Mouse (Mus musculus) stomach, embryonic 14.5 days (tissue): ENCODE results near the gene Kifc3. TPM values are rescaled to one million over a fixed set of nuclear protein-coding genes. Genes with fewer than 3 reads are reported as not detected.

Source experiments
- ATAC-seq: fragments of 200-750 bp; cut with Nextera tagmentation; 2 replicates; pipeline ENCODE4 v1.8.0; 2017; ENCODE audit warnings: low read depth, moderate TSS enrichment; ENCODE audit not compliant: insufficient number of reproducible peaks, insufficient read depth, low FRiP score
- H3K27ac ChIP-seq: fragments of 300-500 bp; sonication (generic); 2 replicates; pipeline ENCODE4 v1.5.1; 2014; ENCODE audit warnings: mild to moderate bottlenecking, low read length, moderate library complexity, mixed read lengths
- H3K27me3 ChIP-seq: fragments of 300-500 bp; sonication (generic); 2 replicates; pipeline ENCODE4 v1.6.1; 2014; ENCODE audit warnings: low read length, control low read depth, mixed read lengths; ENCODE audit not compliant: control insufficient read depth, insufficient read depth
- H3K36me3 ChIP-seq: fragments of 300-500 bp; sonication (generic); 2 replicates; pipeline ENCODE4 v1.6.1; 2014; ENCODE audit warnings: mild to moderate bottlenecking, control low read depth, low read length, moderate library complexity, mixed read lengths; ENCODE audit not compliant: control insufficient read depth, insufficient read depth
- H3K4me1 ChIP-seq: fragments of 300-500 bp; sonication (generic); 2 replicates; pipeline ENCODE4 v1.6.1; 2014; ENCODE audit warnings: low read length, control low read depth, mixed read lengths; ENCODE audit not compliant: control insufficient read depth, insufficient read depth
- H3K4me2 ChIP-seq: fragments of 300-500 bp; sonication (generic); replicated peaks from 2 replicates; pipeline ENCODE4 v1.6.1; 2014; ENCODE audit warnings: low read depth, low read length, control low read depth
- H3K4me3 ChIP-seq: fragments of 300-500 bp; sonication (generic); 2 replicates; pipeline ENCODE4 v1.5.1; 2014; ENCODE audit warnings: low read depth, low read length, control low read depth
- H3K9ac ChIP-seq: fragments of 300-500 bp; sonication (generic); replicated peaks from 2 replicates; pipeline ENCODE4 v1.6.1; 2014; ENCODE audit warnings: low read depth, mild to moderate bottlenecking, control low read depth, low read length, moderate library complexity, mixed read lengths
- H3K9me3 ChIP-seq: fragments of 300-500 bp; sonication (generic); 2 replicates; pipeline ENCODE4 v1.6.1; 2016; ENCODE audit warnings: low read depth, low read length, control low read depth; ENCODE audit not compliant: control insufficient read depth
- WGBS: fragments of 180-500 bp; shearing (Covaris S2); extraction: QIAGEN DNeasy Blood & Tissue Kit; methylation state at CpG from one replicate; pipeline ENCODE4 v1.1.7; 2014; 5-methylcytosine and 5-hydroxymethylcytosine counted together
- polyA plus RNA-seq: library from polyadenylated mRNA; unstranded; fragments of >200 nt; fragmentation: Nextera tagmentation; extraction: Ambion mirVana; gene quantifications from 2 replicates; pipeline ENCODE4 v1.2.1, GENCODE M21; 2014

Kifc3 gene
- polyA plus RNA-seq, 1 experiment from 2014 or later, result 9.3 TPM

- no peak overlapping the region for H3K4me2 ChIP-seq
- peaks cover 3% of the 10 kb centered on the region; the same call in 1 of the 2 replicates for H3K36me3 ChIP-seq
- H3K4me1 ChIP-seq, result peaks cover 23% of the 10 kb centered on the region
- H3K27ac ChIP-seq, result no peak overlapping the region
- 77% methylated on average over 2 of the region's 2 CpGs for WGBS
- no peaks in the 10 kb centered on the region; the same call in 1 of the 2 replicates for H3K27me3 ChIP-seq
- ATAC-seq, result no peak
- no peaks in the 10 kb centered on the region for H3K9me3 ChIP-seq
- H3K4me3 ChIP-seq, result no peak overlapping the region
- no peak overlapping the region for H3K9ac ChIP-seq
Measured at GRCm38 (mm10) chr8:95134186-95134585, 68.4 kb downstream of the Kifc3 start.

- Histone ChIP-seq H3K9ac (no peak overlapping the region), H3K4me2 (no peak overlapping the region), H3K36me3 (peaks cover 3% of the 10 kb centered on the region; the same call in 1 of the 2 replicates), H3K4me1 (peaks cover 3% of the 10 kb centered on the region; the same call in 1 of the 2 replicates), H3K27ac (no peak overlapping the region), H3K9me3 (no peaks in the 10 kb centered on the region), H3K4me3 (no peak overlapping the region), H3K27me3 (no peaks in the 10 kb centered on the region; the same call in 1 of the 2 replicates)
- WGBS, result 81% methylated on average over 5 of the region's 5 CpGs
- no peak for ATAC-seq
Measured at GRCm38 (mm10) chr8:95131983-95132382, 70.6 kb downstream of the Kifc3 start.

DNA sequence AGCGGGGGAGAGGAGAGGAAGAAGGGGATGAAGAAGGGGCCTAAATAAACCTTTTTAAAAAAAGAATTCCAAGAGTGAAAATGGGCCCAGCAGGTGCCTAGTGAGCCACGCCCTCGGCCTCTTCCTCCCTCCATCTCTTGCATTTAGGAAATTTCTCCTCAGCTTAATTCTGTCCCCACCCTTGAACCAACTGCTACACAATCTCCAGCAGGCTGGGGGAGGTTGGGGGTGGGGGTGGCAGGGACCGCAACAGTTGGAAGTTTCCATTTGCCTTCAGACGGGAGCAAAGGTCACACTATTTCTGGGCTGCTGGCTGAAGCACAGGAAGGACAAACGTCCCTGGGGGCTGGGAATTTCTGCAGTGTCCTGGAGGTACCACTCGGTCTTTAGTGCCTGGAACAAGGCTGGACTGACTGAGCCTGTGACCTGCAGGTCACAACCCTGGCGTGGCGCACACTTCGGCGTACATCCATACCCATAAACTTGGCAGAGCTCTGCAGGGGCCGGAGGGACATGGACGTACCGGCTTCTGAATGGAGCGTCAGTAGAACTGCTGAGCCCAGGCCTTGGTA is 71.6 kb downstream of the Kifc3 start:
- WGBS, result 58% methylated on average over 15 of the region's 15 CpGs
- Histone ChIP-seq H3K4me3 (no peak overlapping the region), H3K27me3 (no peaks in the 10 kb centered on the region), H3K27ac (no peak overlapping the region), H3K4me2 (no peak overlapping the region), H3K9me3 (no peaks in the 10 kb centered on the region), H3K9ac (no peak overlapping the region), H3K4me1 (0 out of 2 replicates have a peak, but pooled peaks cover 3% of the 10 kb centered on the region), H3K36me3 (peaks cover 3% of the 10 kb centered on the region; the same call in 1 of the 2 replicates)
- no peak for ATAC-seq

- Histone ChIP-seq H3K4me1 (0 out of 2 replicates have a peak, but pooled peaks cover 3% of the 10 kb centered on the region), H3K9ac (no peak overlapping the region), H3K4me2 (no peak overlapping the region), H3K27me3 (no peaks in the 10 kb centered on the region), H3K4me3 (no peak overlapping the region), H3K9me3 (no peaks in the 10 kb centered on the region), H3K27ac (no peak overlapping the region), H3K36me3 (peaks cover 6% of the 10 kb centered on the region; the same call in 1 of the 2 replicates)
- 90% methylated on average over 11 of the region's 11 CpGs for WGBS
- ATAC-seq, result no peak
Measured at GRCm38 (mm10) chr8:95128750-95129260, 73.8 kb downstream of the Kifc3 start.

GRCm38 (mm10) chr8:95127658-95128057 is 75.0 kb downstream of the Kifc3 start:
- Histone ChIP-seq H3K27me3 (no peaks in the 10 kb centered on the region), H3K4me1 (0 out of 2 replicates have a peak, but pooled peaks cover 3% of the 10 kb centered on the region), H3K36me3 (peaks cover 4% of the 10 kb centered on the region; the same call in 1 of the 2 replicates), H3K4me2 (no peak overlapping the region), H3K9me3 (no peaks in the 10 kb centered on the region), H3K27ac (no peak overlapping the region), H3K4me3 (no peak overlapping the region), H3K9ac (no peak overlapping the region)
- WGBS, result 78% methylated on average over 9 of the region's 9 CpGs
- no peak for ATAC-seq

GRCm38 (mm10) chr8:95126497-95126896 is 76.1 kb downstream of the Kifc3 start:
- no peak for ATAC-seq
- WGBS, result 84% methylated on average over 11 of the region's 11 CpGs
- Histone ChIP-seq H3K27ac (no peak overlapping the region), H3K4me2 (no peak overlapping the region), H3K36me3 (peaks cover 3% of the 10 kb centered on the region; the same call in 1 of the 2 replicates), H3K4me3 (no peak overlapping the region), H3K4me1 (0 out of 2 replicates have a peak, but pooled peaks cover 3% of the 10 kb centered on the region), H3K9ac (no peak overlapping the region), H3K27me3 (no peaks in the 10 kb centered on the region), H3K9me3 (no peaks in the 10 kb centered on the region)

GRCm38 (mm10) chr8:95123455-95123854 is 79.2 kb downstream of the Kifc3 start:
- peaks cover 3% of the 10 kb centered on the region; the same call in 1 of the 2 replicates for H3K36me3 ChIP-seq
- H3K4me2 ChIP-seq, result no peak overlapping the region

GRCm38 (mm10) chr8:95113750-95114149 is 88.9 kb downstream of the Kifc3 start:
- H3K36me3 ChIP-seq, result peaks cover 5% of the 10 kb centered on the region; the same call in 1 of the 2 replicates
- no peak overlapping the region for H3K9ac ChIP-seq
- WGBS, result 72% methylated on average over 3 of the region's 3 CpGs
- H3K4me3 ChIP-seq, result no peak overlapping the region
- no peak for ATAC-seq
- H3K9me3 ChIP-seq, result no peaks in the 10 kb centered on the region
- no peaks in the 10 kb centered on the region for H3K4me1 ChIP-seq
- H3K27ac ChIP-seq, result no peak overlapping the region
- no peaks in the 10 kb centered on the region for H3K27me3 ChIP-seq
- no peak overlapping the region for H3K4me2 ChIP-seq

More at GRCm38 (mm10) chr8:95123455-95123854, 79.2 kb downstream of the Kifc3 start:
- H3K27ac ChIP-seq, result no peak overlapping the region
- whole genome bisulfite sequencing, result 86% methylated on average over 5 of the region's 5 CpGs
- no peak overlapping the region for H3K9ac ChIP-seq
- H3K27me3 ChIP-seq, result no peaks in the 10 kb centered on the region
- no peaks in the 10 kb centered on the region for H3K4me1 ChIP-seq
- no peaks in the 10 kb centered on the region for H3K9me3 ChIP-seq
- H3K4me3 ChIP-seq, result no peak overlapping the region
- no peak for ATAC-seq
